Mouse (Mus musculus) embryo, embryonic 11.5 days (tissue): ENCODE data around the gene H2-M2.
"Not testable (repeated sequence)": the region's sequence is repeated elsewhere in the genome, so short reads cannot be mapped to it uniquely, and the experiment has no call there.

Experiments
- DNase-seq: peaks from one replicate; pipeline ENCODE4 v3.0.0-alpha.2; 2012; ENCODE audit warnings: low read depth, low spot score

Gene H2-M2

DNA sequence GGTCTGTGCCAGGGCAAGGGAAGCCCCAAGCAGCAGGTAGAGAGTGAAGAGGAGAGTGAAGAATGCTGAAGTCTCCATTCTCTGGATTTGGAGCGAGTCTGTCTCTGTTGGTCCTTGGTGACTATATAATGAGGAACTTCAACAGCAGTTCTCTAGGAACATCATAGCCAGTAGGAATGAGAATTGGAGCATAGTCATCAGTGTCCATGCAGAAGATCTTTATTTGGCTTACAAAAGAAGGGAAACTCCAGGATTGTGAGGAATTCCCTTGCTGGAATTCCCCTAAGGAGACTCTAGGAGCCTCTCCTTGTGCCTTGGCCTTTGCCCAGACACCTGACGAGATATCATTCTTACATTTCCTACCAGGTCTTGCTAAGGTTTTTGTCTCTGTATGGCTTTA lies at the start of gene H2-M2:
H2-M2 (minus strand) TSS at position 101 of the 400 bp plus-strand sequence.
- DNase-seq, result no peak

DNA sequence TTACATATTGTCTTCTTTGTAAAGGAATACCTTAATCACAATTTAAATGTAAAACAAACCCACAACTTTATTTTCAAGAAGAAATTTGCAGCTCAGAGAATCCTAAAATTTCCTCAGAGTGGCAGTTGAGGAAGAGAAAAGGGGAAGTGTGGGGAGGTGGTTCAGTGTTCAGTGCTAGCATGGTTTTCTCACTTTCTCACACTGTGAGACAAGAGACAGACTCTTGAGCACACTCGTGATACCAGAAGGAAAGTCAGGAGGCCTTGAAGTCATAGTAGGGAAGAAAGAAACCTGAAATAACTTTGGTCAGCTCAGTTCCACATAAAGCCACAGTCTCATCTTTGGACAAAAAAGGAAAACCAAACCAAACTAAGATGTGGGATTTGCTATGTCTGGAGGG lies 42.1 kb upstream of the H2-M2 start:
- DNase-seq, result not testable (repeated sequence)

DNA sequence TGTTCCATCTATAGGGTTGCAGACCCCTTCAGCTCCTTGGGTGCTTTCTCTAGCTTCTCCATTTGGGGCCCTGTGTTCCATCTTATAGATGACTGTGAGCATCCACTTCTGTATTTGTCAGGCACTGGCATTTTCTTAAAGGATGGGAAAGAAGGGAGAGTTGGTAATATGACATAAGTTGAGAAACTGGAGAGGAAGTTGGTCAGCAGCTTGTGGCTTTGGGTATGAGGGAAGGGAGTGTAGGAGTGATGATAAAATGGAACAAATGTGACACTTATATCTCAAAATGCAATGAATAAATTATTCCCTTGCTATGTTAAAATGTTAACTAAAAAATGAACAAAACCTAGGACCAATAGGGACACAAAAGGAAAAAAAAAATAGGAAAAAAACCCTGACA lies 41.3 kb upstream of the H2-M2 start:
- DNase-seq, result not testable (repeated sequence)

DNA sequence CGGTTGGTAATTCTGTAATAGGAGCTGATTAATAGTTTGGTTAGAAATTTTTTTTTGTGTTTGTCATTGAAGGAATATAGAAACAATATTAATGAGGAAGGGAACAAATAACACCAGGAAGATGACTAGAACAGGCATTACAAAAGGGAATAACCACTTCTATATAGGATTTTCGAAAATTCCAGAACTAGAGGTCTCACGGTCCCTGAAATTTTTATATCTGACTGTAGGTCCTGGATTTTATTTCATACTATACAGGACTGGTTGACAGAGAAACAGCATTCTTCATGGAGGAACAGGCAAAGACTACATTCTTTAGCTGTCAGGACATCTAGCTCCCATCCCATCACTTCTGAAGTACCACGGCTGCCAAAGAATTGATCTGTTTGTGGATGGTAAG lies 24.4 kb upstream of the H2-M2 start, which contains the start of gene Olfr111:
Olfr111 (plus strand) TSS at position 301 of the 400 bp plus-strand sequence.
- no peak for DNase-seq

DNA sequence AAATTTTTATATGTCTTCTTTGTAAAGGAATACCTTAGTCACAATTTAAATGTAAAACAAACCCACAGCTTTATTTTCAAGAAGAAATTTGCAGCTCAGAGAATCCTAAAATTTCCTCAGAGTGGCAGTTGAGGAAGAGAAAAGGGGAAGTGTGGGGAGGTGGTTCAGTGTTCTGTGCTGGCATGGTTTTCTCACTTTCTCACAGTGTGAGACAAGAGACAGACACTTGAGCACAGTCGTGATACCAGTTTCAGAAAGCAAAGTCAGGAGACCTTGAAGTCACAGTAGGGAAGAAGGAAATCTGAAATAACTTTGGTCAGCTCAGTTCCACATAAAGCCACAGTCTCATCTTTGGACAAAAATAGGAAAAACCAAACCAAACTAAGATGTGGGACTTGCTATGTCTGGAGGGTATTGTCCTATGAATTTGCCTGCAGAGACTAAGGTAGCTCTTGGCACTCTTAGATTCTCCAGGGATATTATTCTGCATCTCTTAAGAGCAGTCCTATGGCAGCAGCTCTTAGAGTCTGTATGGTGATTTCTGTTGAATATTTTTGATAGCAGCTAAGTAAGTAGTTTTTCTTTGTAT lies 8.7 kb upstream of the H2-M2 start, which contains the start of gene Olfr110:
Olfr110 (plus strand) TSS at position 539 of the 589 bp plus-strand sequence.
- no peak for DNase-seq

DNA sequence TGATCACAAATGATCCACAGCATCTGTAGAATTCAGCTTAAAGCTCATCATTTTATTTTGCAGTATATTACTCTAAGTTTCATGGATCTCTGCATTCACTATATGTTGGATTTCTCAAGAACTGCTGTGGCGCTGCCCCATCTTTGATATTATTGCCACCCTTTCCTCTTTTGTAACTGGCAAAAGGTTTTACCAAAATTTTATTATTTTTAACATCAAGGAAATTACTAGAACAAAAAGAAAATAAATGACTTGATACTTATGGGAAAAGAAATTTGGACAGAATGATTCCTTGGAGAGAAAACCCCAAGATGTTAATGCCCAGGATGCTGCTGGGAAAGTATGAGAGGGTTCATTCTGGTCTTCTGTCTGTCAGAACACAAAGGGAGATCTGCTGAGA lies 24.7 kb downstream of the H2-M2 start, which contains the start of gene Olfr109:
Olfr109 (plus strand) TSS at position 301 of the 400 bp plus-strand sequence.
- no peak for DNase-seq

DNA sequence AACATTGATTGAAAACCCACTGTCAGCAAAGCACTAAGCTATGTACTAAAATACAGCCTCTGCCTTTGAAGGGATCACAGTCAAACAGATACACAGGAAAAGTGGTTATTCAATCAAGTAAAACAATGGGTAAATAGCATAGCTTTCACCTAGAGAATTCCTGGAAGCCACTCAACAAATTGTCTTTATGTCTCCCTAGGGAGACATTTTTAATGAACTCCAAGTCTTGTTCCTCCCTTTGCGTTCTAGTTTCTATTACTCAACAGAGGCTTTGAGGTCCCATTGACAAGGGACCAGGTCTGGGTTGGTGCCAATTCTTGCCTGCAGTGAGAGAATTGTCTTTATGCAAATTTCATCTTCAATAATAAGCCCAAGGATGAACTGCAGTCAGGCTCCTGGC lies 38.2 kb downstream of the H2-M2 start, which contains the start of gene Olfr108:
Olfr108 (plus strand) TSS at position 301 of the 400 bp plus-strand sequence.
- DNase-seq, result no peak
